Mouse (Mus musculus) erythroblast, embryonic 14.5 days (primary cell): ENCODE data around the gene Men1.

Experiments
- GATA1 ChIP-seq: IDR thresholded peaks from 2 replicates; pipeline ENCODE4 v1.6.1; 2012; ENCODE audit warnings: low read length, inconsistent platforms, mixed read lengths
- TAL1 ChIP-seq: IDR thresholded peaks from 3 replicates; pipeline ENCODE4 v1.6.1; 2012; ENCODE audit warnings: low read length, inconsistent platforms, mixed read lengths

DNA sequence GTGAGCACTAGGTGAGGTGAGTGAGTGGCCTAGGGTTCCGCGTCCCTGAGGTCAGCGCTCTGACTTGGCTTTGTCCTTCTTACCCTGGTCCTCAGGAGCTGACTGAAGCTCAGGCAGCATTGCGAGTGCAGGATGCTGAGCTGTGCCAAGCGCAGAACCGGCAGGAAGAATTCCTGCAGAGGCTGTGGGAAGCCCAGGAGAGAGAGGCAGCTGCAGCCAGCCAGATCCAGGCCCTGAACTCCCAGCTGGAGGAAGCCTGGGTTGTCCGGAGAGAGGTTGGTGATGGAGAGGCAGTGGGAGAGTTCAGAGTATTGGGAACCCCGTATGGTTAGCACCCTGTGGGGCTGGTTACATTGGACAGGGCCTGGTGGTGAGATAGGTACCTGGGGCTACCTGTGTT, 21.0 kb upstream of the Men1 start:
- TF ChIP-seq TAL1 (no peak), GATA1 (no peak)
